Mouse (Mus musculus): ENCODE results near the gene Fahd1. TPM values are rescaled to one million over a fixed set of nuclear protein-coding genes. Genes with fewer than 3 reads are reported as not detected.

Fahd1 gene
- polyA plus RNA-seq, 1 experiment = 11.5 TPM

DNA sequence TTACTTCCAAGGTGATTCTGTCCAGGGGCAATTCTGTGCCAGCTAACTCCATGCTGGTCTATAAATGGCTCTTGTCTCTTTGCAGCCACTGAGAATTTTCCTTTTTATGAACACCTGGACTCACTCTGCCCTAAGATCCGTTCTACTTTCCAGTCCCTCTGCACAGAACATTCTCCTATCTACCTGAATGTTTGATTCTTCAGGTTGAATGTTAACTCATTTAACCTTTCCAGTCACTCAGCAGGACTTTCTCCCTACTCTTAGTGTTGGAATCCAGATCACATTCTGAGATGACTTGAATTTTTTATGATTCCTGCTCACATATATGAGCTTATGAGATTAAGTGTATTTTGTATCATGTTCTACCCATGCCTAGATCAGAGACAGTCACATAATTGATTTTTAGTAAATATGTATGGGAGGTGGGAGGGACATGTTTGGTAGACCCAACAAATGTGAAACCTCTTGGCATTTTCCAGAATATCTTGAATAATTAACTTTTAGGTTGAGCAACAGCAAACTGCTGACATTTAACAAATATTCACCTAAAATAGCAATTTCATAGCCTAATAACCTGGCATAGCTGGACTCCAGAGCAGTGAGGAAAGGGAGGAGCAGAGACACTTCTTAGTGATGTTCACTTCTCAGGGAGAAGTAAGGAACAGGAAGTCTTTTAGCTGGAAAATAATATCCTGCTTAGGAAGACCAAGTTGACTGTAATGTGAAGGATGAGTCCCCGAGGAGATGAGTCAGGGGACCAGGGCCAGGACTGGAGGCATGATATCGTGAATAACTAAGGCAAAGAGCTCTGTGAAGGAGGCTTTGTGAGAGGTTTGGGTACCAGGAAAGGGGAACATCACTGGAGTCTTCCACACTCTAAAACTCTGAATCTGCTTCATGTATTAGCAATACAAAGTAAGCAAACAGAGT lies 28.5 kb downstream of the Fahd1 start:
- H3K4me1 ChIP-seq (ENCODE audit: control insufficient read depth, insufficient read depth, low read length) = no peaks in the 10 kb centered on the region
- no peak for TF ChIP-seq POLR2A (IDR thresholded peaks at IDR 0.05; ENCODE audit: low read depth, low read length)
- no peak for TF ChIP-seq CTCF (IDR thresholded peaks at IDR 0.05; ENCODE audit: borderline replicate concordance, insufficient read depth, low read length)
- no peak overlapping the region for H3K27ac ChIP-seq (ENCODE audit: insufficient read depth, low read length)
- H3K4me3 ChIP-seq (ENCODE audit: insufficient read depth, low read length) = no peak overlapping the region

DNA sequence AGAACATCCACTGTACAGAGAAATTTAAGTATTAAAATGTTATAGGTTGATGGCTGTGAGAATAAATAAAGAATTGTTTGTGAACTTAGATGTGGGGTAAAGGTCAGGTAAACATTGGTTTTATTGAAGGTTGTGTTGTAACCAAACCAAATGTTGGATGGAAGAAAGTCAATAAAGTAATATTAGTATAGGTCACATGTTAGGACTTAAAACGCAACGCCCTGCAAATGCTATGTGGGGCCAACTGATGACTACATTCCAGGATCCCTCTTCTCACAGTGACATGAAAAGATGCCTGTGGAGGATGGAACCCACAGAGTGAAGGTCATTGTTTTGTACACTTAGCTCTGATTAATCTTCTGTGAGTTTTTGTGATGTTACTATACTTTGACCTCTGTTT lies 30.7 kb downstream of the Fahd1 start:
- H3K27ac ChIP-seq (ENCODE audit: insufficient read depth, low read length) = no peak overlapping the region
- H3K4me1 ChIP-seq (ENCODE audit: control insufficient read depth, insufficient read depth, low read length) = no peaks in the 10 kb centered on the region
- TF ChIP-seq POLR2A (IDR thresholded peaks at IDR 0.05; ENCODE audit: low read depth, low read length) = no peak
- H3K4me3 ChIP-seq (ENCODE audit: insufficient read depth, low read length) = no peak overlapping the region

DNA sequence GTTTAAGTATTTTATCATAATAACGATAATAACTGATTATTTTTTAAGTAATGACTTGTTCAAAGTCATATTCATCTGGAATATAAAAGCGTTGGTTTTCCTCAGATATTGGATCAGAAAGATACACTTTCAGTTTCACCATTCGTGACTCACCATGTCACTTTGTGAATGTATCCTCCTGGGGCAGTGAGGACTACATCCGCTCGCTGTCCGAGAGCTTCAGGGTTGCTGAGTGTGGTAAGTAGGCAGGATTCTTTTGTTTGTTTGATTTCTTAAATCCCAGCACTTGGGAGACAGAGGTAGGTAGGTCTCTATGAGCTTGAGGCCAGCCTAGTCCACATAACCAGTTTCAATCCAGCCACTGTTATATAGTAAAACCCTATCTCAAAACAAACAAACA lies 32.0 kb downstream of the Fahd1 start:
- Histone ChIP-seq H3K4me3 (ENCODE audit: insufficient read depth, low read length) (no peak overlapping the region), H3K4me1 (ENCODE audit: control insufficient read depth, insufficient read depth, low read length) (no peaks in the 10 kb centered on the region), H3K27ac (ENCODE audit: insufficient read depth, low read length) (no peak overlapping the region)
- TF ChIP-seq POLR2A (IDR thresholded peaks at IDR 0.05; ENCODE audit: low read depth, low read length) = no peak
- TF ChIP-seq CTCF (IDR thresholded peaks at IDR 0.05; ENCODE audit: borderline replicate concordance, insufficient read depth, low read length) = no peak

DNA sequence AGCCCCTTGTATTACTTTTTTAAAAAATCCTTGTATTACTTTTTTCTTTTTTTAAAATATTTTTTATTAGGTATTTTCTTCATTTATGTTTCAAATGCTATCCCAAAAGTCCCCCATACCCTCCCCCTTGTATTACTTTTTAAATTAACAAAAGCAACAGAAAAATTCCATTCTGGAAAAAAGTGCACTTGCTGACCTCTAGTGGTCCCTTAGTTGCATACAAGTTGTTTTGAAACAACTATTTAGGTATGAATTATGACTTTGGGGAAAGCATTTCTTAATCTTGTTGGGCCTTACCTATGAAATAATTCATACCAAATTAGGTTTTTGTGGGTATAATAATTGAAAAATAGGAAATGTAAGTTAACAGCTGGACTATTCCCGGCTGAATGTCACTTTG lies 32.7 kb downstream of the Fahd1 start:
- Histone ChIP-seq H3K4me1 (ENCODE audit: control insufficient read depth, insufficient read depth, low read length) (no peaks in the 10 kb centered on the region), H3K4me3 (ENCODE audit: insufficient read depth, low read length) (no peak overlapping the region), H3K27ac (ENCODE audit: insufficient read depth, low read length) (no peak overlapping the region)
- no peak for TF ChIP-seq CTCF (IDR thresholded peaks at IDR 0.05; ENCODE audit: borderline replicate concordance, insufficient read depth, low read length)
- no peak for TF ChIP-seq POLR2A (IDR thresholded peaks at IDR 0.05; ENCODE audit: low read depth, low read length)

GRCm38 (mm10) chr17:24815256-24815655 lies 34.9 kb downstream of the Fahd1 start:
- Histone ChIP-seq H3K27ac (ENCODE audit: insufficient read depth, low read length) (no peak overlapping the region), H3K4me1 (ENCODE audit: control insufficient read depth, insufficient read depth, low read length) (no peaks in the 10 kb centered on the region), H3K4me3 (ENCODE audit: insufficient read depth, low read length) (no peak overlapping the region)
- TF ChIP-seq POLR2A (IDR thresholded peaks at IDR 0.05; ENCODE audit: low read depth, low read length) = no peak
- no peak for TF ChIP-seq CTCF (IDR thresholded peaks at IDR 0.05; ENCODE audit: borderline replicate concordance, insufficient read depth, low read length)

DNA sequence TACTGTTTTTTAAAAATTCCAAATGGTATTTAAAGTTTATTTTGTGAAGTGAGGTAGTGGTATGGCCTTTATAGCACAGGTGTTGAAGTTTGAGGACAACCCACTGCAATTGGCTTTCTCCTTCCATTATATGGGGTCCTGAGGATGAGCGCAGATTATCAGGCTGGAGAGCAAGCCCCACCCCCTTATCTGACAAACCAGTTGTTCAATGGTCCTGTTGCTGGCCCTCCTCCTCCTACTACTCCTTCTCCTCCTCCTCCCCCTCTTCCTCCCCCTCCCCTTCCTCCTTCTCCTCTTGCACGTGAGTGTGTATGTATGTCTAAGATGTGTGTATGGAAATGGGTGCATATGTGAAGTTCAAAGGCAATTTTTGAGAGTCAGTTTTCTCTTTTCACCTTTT lies 37.9 kb downstream of the Fahd1 start:
- Histone ChIP-seq H3K4me3 (ENCODE audit: insufficient read depth, low read length) (no peak overlapping the region), H3K4me1 (ENCODE audit: control insufficient read depth, insufficient read depth, low read length) (no peaks in the 10 kb centered on the region), H3K27ac (ENCODE audit: insufficient read depth, low read length) (no peak overlapping the region)
- no peak for TF ChIP-seq CTCF (IDR thresholded peaks at IDR 0.05; ENCODE audit: borderline replicate concordance, insufficient read depth, low read length)
- no peak for TF ChIP-seq POLR2A (IDR thresholded peaks at IDR 0.05; ENCODE audit: low read depth, low read length)

DNA sequence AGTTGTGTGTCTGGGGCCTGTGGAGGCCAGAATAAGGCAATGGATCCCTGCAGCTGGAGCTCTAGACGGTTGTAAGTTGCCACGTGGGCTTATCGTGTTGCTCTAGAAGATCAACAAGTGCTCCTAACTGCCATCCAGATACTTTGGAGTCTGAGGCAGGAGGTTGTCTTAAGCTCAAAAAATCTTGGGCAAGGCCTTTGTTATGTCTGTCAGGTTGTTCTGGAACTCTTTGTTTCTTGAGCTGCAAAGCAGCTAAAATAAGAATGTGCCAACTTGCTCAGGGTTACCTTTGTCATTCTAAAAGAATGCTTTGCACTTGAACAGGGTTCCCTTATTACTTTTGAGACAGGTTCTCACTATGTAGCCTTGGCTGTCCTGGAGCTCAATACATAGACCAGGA lies 39.0 kb downstream of the Fahd1 start:
- H3K4me1 ChIP-seq (ENCODE audit: control insufficient read depth, insufficient read depth, low read length) = no peaks in the 10 kb centered on the region
- H3K27ac ChIP-seq (ENCODE audit: insufficient read depth, low read length) = no peak overlapping the region
- no peak overlapping the region for H3K4me3 ChIP-seq (ENCODE audit: insufficient read depth, low read length)
- TF ChIP-seq POLR2A (IDR thresholded peaks at IDR 0.05; ENCODE audit: low read depth, low read length) (no peak), CTCF (IDR thresholded peaks at IDR 0.05; ENCODE audit: borderline replicate concordance, insufficient read depth, low read length) (no peak)

DNA sequence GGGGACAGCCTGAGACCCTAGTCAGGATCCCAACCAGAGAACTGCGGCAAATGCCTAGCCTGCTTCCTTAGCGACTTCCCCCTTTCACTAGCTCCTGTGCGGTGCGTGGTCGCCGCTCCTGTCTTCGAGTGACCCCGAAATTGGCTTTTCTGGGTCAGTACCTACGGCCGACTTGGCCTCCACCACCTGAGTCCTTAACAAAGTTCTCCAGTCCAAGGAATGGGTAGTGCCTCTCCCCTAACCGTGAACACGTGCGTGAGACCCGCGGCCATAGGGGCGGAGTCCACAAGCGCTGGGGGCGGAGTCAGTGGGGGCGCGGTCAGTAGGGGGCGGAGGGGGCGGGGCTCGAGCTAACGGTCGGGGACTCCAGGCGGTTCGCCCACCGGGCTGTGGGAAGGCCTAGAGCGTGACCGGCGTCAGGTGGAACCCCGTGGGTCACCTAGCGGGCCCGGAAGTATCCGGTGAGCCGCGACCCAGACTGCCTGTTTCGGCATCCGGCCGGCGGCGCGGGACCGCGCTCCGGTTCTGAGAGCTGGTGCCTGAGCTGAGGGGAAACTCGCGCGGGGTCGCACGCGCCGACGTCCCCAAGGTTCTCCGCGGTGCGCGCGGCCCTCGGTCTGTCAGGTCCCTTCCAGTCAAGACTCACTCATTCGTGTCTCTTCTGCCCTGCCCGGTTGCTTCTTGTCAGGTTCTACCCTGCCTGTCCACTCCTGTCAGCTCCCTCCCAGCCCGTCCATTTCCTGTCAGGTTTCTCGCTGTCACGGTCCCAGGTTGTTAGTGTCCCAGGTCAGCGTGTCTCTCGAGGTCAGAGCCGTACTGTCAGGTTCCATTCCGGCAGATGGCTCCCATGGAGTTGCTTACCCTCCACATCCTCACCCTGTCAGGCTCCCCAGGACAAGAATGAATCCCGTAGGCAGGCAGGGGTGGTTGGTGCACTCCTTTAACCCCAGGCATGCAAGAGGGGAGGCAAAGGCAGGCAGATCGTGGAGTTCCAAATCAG lies 45.9 kb downstream of the Fahd1 start, which contains the start of gene Meiob:
TSS of gene Meiob (plus strand) at position 338 of the 1,000 bp plus-strand sequence.
- peak within 1 kb of the TSS; percentile 49 for H3K4me3 ChIP-seq (ENCODE audit: insufficient read depth, low read length)
- no peaks in the 10 kb centered on the region for H3K4me1 ChIP-seq (ENCODE audit: control insufficient read depth, insufficient read depth, low read length)
- TF ChIP-seq POLR2A (IDR thresholded peaks at IDR 0.05; ENCODE audit: low read depth, low read length) (no peak), CTCF (IDR thresholded peaks at IDR 0.05; ENCODE audit: borderline replicate concordance, insufficient read depth, low read length) (no peak)
- no peak within 1 kb of the TSS for H3K27ac ChIP-seq (ENCODE audit: insufficient read depth, low read length)

GRCm38 (mm10) chr17:24800524-24800923 lies 49.6 kb downstream of the Fahd1 start:
- no peak for TF ChIP-seq POLR2A (IDR thresholded peaks at IDR 0.05; ENCODE audit: low read depth, low read length)
- TF ChIP-seq CTCF (IDR thresholded peaks at IDR 0.05; ENCODE audit: borderline replicate concordance, insufficient read depth, low read length) = no peak
- no peak overlapping the region for H3K4me3 ChIP-seq (ENCODE audit: insufficient read depth, low read length)
- H3K27ac ChIP-seq (ENCODE audit: insufficient read depth, low read length) = no peak overlapping the region
- H3K4me1 ChIP-seq (ENCODE audit: control insufficient read depth, insufficient read depth, low read length) = no peaks in the 10 kb centered on the region
